Mouse (Mus musculus) ES-Bruce4 (cell line): ENCODE measurements around the gene Anln.

Experiments
- CTCF ChIP-seq: IDR thresholded peaks from one replicate; pipeline ENCODE4 v1.8.1; 2011; ENCODE audit warnings: low read depth, low read length
- POLR2A ChIP-seq: IDR thresholded peaks from one replicate; pipeline ENCODE4 v1.8.1; 2011; ENCODE audit warnings: low read length; ENCODE audit not compliant: insufficient read depth

GRCm38 (mm10) chr9:22433221-22433620, 44.2 kb upstream of the Anln start:
- TF ChIP-seq POLR2A, result no peak
- no peak for TF ChIP-seq CTCF
